Mouse (Mus musculus): ENCODE results near the gene Parp8.

DNA sequence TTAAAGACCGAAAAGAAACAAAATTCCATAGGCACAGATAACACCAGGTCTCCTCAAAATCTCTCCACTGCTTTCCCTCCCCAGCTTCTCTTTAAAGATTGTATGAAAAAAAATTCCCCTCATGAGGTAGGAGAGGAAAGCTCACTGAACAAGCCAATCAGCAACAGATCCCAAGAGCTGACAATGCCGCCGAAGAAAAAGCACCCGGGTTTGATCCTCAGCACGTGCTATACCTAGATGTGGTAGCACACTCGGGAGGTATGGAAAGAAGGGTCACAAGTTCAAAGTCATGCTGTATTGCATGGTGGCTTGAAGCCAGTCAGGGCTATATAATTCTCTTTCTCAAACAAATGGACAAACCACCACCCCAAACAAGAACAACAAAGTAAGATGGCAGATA lies 76.3 kb downstream of the Parp8 start:
- TF ChIP-seq CTCF (IDR thresholded peaks at IDR 0.05; ENCODE audit: low read depth) (no peak), EP300 (IDR thresholded peaks at IDR 0.05; ENCODE audit: low read depth) (no peak)
